Mouse (Mus musculus): ENCODE results near the gene Hist2h3c2.

- TF ChIP-seq CTCF (IDR thresholded peaks at IDR 0.05; ENCODE audit: borderline replicate concordance, insufficient read depth, low read length) = no peak
- TF ChIP-seq POLR2A (IDR thresholded peaks at IDR 0.05; ENCODE audit: low read depth, low read length) = peak; percentile 97
Measured at GRCm38 (mm10) chr3:96269511-96270474, 30.9 kb upstream of the Hist2h3c2 start, which contains the start of gene Hist2h2bb.
